Mouse (Mus musculus) lung, postnatal 0 days (tissue): ENCODE data around the gene Jph4.

Experiments
- CTCF ChIP-seq: IDR thresholded peaks from 2 replicates; pipeline ENCODE4 v1.5.1; 2016; ENCODE audit warnings: antibody characterized with exemption, mild to moderate bottlenecking
- EP300 ChIP-seq: IDR thresholded peaks from 2 replicates; pipeline ENCODE4 v1.6.1; 2016; ENCODE audit warnings: antibody characterized with exemption, mild to moderate bottlenecking, control low read depth

DNA sequence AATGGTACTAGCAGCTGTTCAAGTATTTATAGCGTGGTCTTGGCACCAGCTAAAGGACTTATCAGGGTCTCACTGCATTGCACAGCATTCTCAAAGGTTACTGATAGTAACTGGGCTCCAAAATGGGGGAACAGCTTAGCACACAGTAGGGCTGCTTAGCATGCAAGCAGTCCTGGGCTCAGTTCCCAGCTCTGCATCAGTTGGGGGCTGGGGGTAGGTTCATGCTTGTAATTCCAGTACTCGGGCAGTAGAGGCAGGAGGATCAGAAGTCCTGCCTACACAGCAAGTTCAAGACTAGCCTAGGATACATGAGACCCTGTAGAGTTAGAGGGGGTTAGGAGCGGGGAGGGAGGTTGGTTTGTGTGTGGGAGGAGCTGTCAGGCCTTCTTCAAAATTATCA lies 39.8 kb downstream of the Jph4 start:
- no peak for TF ChIP-seq CTCF
- no peak for TF ChIP-seq EP300
